Mouse (Mus musculus): ENCODE results near the gene Iqsec1.
A peak's percentile ranks its signal among the peaks of the same experiment; 100 is the strongest.

The Iqsec1 gene

GRCm38 (mm10) chr6:90988648-90989317 is at the start of gene Iqsec1:
TSS of gene Iqsec1 (minus strand) at chr6:90988685.
- DNase-seq, result peak; percentile 58 to 60

DNA sequence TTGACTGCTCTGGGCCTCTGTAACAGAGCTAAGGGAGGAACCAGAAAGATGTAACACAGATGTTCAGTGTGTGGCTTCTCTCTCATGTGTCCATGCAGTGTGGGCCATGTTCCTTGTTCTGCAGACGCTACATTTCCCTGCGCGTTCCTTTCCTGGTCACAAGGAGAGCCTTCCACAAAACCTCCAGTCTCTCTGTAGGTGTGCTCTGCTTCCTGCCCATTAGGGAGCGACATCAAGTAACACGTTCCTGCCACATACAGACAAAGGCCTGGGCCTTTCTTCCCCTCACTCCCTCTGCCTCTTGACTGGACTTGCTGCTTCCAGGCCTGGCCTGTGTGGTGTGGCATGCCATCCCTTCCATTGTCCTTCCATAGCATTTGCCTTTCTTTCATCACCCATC is 39.8 kb upstream of the Iqsec1 start:
- no peak for DNase-seq

DNA sequence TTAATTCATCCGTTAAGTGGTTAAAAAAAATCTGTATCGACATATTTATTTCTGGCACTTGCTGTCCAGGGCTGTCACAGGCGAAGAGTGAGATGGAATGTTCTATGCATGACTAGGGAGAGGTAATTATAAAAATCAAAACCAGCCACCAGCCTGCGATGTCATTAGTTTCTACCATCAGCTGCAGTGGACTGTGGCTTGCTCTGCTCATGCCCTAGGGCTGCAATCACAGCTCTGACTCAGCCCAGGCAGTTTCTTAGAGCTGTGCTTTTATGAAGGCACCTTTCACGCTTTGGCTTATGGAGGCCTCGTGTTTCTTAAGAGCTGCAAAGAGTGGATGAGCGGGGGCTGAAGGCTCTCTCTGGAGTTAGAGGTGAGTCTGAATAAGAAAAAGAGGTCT is 32.3 kb upstream of the Iqsec1 start:
- DNase-seq, result no peak

DNA sequence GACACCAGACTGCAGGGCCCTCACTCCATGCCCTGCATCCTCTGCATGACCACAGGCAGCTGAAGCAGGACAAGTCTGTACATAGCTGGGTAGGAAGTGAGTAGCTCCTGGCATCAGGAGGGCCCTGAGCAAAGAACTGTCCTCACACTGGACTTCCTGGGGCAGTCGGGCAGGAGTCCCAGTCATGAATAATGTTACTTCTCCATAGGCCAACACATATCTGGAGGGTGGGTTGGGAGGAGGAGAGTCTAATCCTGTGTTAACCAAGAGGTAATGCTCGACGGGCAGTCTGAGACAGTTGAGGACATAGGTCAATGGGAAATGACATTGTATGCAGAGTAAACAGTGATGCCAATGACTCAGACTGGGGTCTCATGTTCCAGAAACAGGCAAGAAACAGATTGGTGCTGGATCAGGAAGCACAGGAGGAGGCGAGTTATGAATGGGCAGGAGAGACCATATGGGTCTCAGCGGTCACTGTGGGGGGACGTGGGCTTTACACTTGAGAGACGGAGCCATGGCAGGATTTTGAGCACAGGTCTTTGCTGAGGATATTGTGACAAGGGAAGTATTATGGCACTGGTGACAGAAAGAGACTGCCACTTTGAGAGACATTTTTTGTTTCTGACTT is 28.2 kb upstream of the Iqsec1 start:
- DNase-seq, result peak in 1 of 2 experiments; percentile 12

DNA sequence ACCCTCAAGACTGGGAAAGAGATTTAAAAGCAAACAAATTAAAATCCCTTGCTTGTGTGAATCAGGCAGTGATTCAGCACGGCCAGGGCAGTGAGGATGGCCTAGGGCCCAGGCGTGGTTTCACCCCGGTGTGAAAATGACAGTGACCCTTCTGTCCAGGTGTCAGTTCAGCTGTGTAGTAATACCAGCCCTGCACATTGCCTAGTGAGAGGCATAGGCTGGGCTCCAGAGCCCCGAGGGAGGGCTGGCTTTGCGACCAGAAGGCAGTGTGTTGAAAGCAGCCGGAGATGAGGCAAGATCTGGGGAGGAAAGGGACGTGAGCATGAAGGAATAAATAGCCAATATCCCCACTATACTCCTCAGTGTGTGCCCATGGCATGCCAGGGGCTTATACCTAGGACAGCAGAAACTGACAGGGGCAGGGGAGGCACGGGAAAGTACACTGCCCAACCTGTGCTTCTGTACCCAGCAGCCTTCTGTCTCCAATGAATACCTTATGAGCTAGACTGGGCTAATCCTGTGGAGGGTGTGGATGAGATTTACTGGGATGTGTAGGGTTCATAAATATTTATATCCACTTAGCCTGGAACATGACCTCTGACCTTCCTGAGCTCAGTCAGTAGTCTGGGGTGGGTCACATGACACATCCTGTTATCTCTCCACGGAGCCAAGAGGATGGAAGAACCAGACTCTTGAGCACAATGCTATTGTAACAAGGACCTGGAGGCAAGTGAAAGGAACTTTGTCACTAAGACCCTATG is 25.9 kb upstream of the Iqsec1 start:
- DNase-seq, result no peak

DNA sequence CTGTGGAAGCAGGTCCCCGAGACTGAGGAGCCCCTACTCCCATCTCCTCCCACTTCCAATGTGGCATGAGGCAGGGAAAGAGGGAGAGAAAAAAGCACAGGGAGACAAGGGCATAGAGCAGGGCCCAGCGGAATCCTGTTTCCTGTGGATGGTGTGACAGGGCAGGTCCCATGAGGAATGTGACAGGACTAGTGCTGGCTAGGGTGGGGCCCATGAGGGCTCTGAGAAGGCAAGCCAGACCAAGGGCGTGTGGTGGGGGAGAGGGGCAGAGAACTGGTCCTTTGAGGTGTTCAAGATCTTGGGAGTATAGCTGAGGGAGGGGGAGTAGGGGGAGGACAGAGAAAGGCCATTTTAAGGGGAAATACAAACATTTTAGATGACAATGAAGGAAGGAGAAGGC is 24.0 kb upstream of the Iqsec1 start:
- no peak for DNase-seq

GRCm38 (mm10) chr6:91011568-91011967 is 23.1 kb upstream of the Iqsec1 start:
- no peak for DNase-seq

DNA sequence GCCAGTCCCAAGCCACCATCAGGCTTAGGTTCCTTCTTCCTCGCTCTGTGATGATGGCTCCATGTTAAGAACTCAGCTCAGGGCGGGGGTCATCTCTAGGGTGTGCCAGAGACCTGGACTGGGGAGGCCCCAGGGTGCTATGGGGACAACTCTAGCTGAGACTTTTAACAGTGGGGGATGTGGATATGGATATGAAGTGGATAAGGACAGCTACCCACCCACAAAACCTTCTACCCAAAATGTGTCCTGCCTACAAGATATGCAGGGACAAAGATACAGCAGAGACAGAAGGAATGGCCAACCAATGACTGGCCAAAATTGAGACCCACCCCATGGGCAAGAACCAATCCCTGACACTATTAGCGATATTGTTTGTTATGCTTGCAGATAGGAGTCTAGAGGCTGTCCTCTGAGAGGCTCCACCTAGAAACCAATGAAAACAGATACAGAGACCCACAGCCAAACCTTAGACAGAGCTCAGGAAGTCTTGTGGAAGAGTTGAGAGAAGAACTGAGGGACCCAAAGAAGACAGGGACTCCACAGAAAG is 19.9 kb upstream of the Iqsec1 start:
- DNase-seq, result no peak

- DNase-seq, result no peak
These were observed 18.7 kb upstream of the Iqsec1 start for GRCm38 (mm10) chr6:91007207-91007606.

- no peak for DNase-seq
These were observed 15.7 kb upstream of the Iqsec1 start for GRCm38 (mm10) chr6:91004157-91004556.

GRCm38 (mm10) chr6:91003310-91003995 is 15.0 kb upstream of the Iqsec1 start:
- DNase-seq, result no peak

DNA sequence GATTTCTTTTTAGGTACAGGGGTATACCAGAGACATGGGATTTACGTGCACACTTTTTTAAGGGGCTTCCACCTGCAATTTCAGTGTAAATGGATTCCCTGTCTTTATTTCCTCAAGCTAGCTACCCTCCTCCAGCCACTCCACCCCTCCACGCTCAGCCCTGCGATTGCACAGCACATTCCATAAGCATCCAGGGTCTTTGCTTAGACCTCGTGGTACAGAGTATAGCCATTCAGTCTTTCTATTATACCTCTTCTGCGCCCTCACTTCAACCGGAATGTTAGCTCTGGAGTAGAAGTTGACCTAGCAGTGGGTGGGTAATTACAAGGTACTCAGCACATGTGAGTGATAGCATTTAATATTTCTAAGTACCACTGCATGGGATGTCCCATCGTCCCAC is 13.1 kb upstream of the Iqsec1 start:
- DNase-seq, result no peak

DNA sequence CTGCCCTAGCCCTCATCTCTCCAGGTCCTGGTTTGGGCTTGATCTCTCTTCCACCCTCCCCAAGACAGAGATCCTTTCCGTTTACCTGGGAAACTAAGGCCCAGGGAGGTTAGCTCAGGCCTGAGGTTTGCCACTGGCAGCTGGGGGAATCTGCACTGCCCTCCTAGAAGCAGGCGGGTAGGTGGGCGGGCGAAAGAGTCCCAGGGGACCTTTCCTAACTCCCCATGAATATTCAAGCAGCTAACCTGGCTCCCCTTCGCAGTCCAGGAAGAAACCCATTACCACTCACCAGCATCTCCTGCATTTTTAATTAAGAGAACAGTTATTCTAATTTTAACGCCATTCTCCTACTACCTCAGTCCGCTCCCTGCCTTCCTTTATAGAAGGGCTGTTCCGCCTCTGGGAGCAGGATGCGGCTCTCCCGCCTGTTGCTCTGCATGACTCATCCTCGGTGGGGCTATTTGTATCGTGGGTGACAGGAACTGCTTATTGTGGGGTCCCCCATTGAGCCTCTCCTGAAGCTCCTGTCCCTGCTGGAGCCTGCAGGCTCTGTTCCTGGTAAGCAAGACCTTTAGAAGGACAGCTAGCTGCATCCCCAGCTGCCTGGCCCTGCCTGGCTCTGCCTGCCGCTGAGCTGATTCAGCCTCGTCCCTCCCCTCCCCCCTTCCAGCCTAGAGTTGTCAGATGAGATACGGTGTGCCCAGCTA is 12.5 kb upstream of the Iqsec1 start:
- DNase-seq, result peak; percentile 12 to 13

GRCm38 (mm10) chr6:90999176-90999575 is 10.7 kb upstream of the Iqsec1 start:
- DNase-seq, result no peak

DNA sequence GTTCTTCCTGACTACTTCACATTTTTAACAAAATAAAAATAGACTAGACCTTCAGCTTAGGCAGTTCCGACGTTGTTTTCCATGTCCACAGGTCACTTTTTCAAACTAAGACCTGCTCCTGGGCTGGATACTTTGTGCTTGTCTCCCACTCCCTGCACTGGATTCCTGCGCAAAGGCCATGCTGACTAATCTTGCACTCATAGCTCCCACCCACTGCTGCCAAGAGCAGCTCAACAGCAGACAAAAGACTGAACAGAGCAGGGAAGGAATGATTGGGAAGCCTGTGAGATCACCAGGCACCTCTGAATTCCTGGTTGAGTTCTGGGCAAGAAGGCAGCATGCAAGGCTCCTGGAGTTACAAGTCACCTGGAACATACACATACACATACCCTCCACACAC is 8.5 kb upstream of the Iqsec1 start:
- DNase-seq, result no peak

DNA sequence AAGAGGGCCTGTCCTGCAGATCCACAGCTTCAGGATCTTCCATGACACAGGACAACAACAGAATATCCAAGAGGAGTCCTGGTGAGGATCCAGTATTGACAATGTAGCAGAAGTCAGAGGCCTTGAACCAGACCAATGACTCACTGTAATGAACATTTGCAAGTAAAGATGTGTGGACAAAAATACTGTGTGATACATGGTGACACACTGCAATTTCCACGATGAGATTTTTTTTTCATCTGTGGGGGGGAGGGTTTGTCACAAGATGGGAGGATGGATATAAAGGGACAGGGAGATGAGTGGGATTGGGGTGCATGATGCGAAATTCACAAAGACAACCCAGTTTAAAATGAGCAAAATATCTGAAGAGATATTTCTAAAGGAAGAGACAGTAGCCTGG is 7.7 kb upstream of the Iqsec1 start:
- no peak for DNase-seq

GRCm38 (mm10) chr6:90988299-90988625 is 223 bp downstream of the Iqsec1 start:
- DNase-seq, result no peak

DNA sequence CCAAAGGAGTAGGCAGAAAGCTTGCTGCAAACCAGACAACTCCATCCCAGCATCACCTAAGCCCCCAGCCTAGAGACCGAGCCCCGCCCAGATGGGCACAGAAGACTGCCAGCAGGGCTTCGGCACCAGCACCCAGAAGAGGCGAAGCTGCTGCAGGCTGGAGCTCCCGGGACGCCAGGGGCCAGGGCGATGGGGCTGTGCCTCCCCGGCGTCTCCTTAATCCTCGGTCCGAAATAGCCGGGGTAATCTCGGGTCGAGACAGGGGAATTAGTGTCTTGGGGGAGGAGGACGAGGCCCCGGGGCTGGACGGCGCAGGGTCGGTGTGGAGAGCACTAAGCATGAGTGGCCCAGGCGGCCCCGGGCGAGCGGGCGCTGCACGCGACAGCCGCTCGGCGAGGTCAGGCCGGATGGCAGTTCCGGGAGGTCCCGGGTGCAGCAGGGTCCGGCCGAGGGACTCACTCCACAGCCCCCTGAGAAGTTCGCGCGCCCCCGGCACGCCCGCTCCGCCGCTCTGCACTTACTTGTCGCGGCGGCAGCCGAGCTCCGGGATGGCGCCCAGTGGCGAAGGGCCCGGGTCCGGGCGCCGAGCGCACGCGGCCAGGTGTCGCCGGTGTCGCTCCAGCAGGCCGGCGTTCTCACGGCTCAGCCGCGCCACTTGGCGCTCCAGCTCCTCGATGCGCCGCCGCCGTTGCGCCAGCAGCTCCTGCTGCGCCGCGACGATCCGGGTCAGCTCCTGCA is 755 bp downstream of the Iqsec1 start:
- DNase-seq, result peak in 1 of 2 experiments; percentile 35

DNA sequence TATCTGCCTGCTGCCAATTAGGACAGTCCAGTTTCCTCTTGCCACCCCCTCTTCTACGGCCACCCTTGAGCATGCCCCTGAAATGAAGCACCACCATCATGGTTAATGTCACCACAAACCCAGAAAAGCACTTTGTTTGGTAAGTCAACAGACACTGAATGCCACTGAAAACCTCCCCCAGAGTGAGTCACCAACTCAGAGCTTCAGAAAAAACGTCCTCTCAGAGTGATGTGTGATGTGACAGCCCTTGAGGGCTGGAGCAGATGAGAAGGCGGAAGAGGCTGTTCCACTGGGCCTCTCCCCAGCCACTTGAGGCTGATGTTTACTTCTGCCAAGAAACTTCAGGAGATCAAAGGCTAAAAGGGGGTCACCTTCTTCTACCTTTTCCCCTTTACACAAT is 4.4 kb downstream of the Iqsec1 start:
- DNase-seq, result no peak

GRCm38 (mm10) chr6:90974279-90974678 is 14.2 kb downstream of the Iqsec1 start:
- DNase-seq, result no peak

- no peak for DNase-seq
These were observed 19.1 kb downstream of the Iqsec1 start for GRCm38 (mm10) chr6:90969341-90969871.

GRCm38 (mm10) chr6:90953349-90953748 is 35.1 kb downstream of the Iqsec1 start:
- DNase-seq, result no peak
